Mouse (Mus musculus) liver, embryonic 11.5 days (tissue): ENCODE results near the gene Sapcd1. TPM values are rescaled to one million over a fixed set of nuclear protein-coding genes. Genes with fewer than 3 reads are reported as not detected.

Source experiments
- ATAC-seq: fragments of 200-750 bp; cut with Nextera tagmentation; replicated peaks from 2 replicates; pipeline ENCODE4 v1.8.0; 2017; ENCODE audit warnings: moderate number of reproducible peaks, mild to moderate bottlenecking, moderate TSS enrichment, moderate library complexity; ENCODE audit not compliant: low FRiP score
- DNase-seq: peaks from one replicate; pipeline ENCODE4 v3.0.0-alpha.2; 2017; ENCODE audit warnings: low spot score
- H3K27ac ChIP-seq: fragments of 300-500 bp; sonication (generic); 2 replicates; pipeline ENCODE4 v1.5.1; 2014; ENCODE audit warnings: mild to moderate bottlenecking, low read depth, low read length, control low read depth
- H3K27me3 ChIP-seq: fragments of 300-500 bp; sonication (generic); replicated peaks from 2 replicates; pipeline ENCODE4 v1.6.1; 2014; ENCODE audit warnings: low read length, mixed read lengths; ENCODE audit not compliant: control insufficient read depth, insufficient read depth
- H3K36me3 ChIP-seq: fragments of 300-500 bp; sonication (generic); 2 replicates; pipeline ENCODE4 v1.6.1; 2014; ENCODE audit warnings: mild to moderate bottlenecking, low read length, moderate library complexity, mixed read lengths; ENCODE audit not compliant: control insufficient read depth, insufficient read depth
- H3K4me1 ChIP-seq: fragments of 300-500 bp; sonication (generic); replicated peaks from 2 replicates; pipeline ENCODE4 v1.6.1; 2014; ENCODE audit warnings: low read length, mixed read lengths; ENCODE audit not compliant: control insufficient read depth, insufficient read depth
- H3K4me2 ChIP-seq: fragments of 300-500 bp; sonication (generic); 2 replicates; pipeline ENCODE4 v1.6.1; 2014; ENCODE audit warnings: mild to moderate bottlenecking, control low read depth, moderate library complexity
- H3K4me3 ChIP-seq: fragments of 300-500 bp; sonication (generic); 2 replicates; pipeline ENCODE4 v1.5.1; 2014; ENCODE audit warnings: low read depth, low read length, control low read depth
- H3K9ac ChIP-seq: fragments of 300-500 bp; sonication (generic); 2 replicates; pipeline ENCODE4 v1.6.1; 2014; ENCODE audit warnings: low read depth, low read length, control low read depth
- H3K9me3 ChIP-seq: fragments of 300-500 bp; sonication (generic); 2 replicates; pipeline ENCODE4 v1.6.1; 2016; ENCODE audit warnings: low read length, inconsistent platforms, mixed read lengths; ENCODE audit not compliant: control insufficient read depth
- WGBS: fragments of 180-500 bp; shearing (Covaris S2); extraction: QIAGEN DNeasy Blood & Tissue Kit; methylation state at CpG from one replicate; pipeline ENCODE4 v1.1.7; 2014; 5-methylcytosine and 5-hydroxymethylcytosine counted together
- polyA plus RNA-seq: library from polyadenylated mRNA; unstranded; fragments of >200 nt; fragmentation: Nextera tagmentation; extraction: Ambion mirVana; gene quantifications from 2 replicates; pipeline ENCODE4 v1.2.1, GENCODE M21; 2014

Gene Sapcd1
- polyA plus RNA-seq, 1 experiment from 2014 or later = 8.5 TPM

- H3K9ac ChIP-seq = no peak overlapping the region
Observed at GRCm38 (mm10) chr17:35024691-35025488, 2.9 kb downstream of the Sapcd1 start.

GRCm38 (mm10) chr17:35024261-35024660 lies 3.6 kb downstream of the Sapcd1 start:
- DNase-seq (no peak), ATAC-seq (no peak)
- Histone ChIP-seq H3K4me1 (peaks cover 55% of the 10 kb centered on the region), H3K9me3 (no peaks in the 10 kb centered on the region), H3K27ac (no peak overlapping the region), H3K9ac (no peak overlapping the region), H3K27me3 (no peaks in the 10 kb centered on the region), H3K4me2 (no peak overlapping the region), H3K4me3 (no peak overlapping the region), H3K36me3 (no peaks in the 10 kb centered on the region)
- 54% methylated on average over 13 of the region's 13 CpGs for WGBS

More at GRCm38 (mm10) chr17:35024691-35025488, 2.9 kb downstream of the Sapcd1 start:
- Histone ChIP-seq H3K4me3 (no peak overlapping the region), H3K4me1 (peaks cover 62% of the 10 kb centered on the region), H3K27me3 (no peaks in the 10 kb centered on the region), H3K4me2 (no peak overlapping the region), H3K27ac (no peak overlapping the region), H3K36me3 (no peaks in the 10 kb centered on the region), H3K9me3 (no peaks in the 10 kb centered on the region)
- WGBS = 60% methylated on average over 8 of the region's 10 CpGs
- DNase-seq (no peak), ATAC-seq (no peak)

DNA sequence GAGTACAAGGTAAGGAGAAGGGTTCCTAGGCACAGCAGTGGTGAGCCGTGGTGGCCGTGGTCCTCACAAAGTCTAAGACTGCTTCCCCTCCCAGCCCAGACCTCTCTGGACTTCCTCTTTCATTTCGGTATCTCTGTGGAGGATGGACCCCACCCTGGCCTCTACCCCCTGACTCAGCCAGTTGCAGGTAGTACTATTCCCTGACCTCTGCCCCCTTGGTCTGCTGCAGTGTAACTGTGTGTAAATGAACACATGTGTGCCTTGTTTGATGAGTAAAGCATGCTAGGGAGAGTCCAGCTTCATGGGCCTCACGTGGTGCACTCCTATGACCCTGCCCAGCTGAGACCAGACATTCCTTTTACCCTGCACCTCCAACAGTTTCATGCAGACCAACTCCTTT lies 4.1 kb downstream of the Sapcd1 start:
- no peak overlapping the region for H3K4me3 ChIP-seq
- H3K4me1 ChIP-seq = peaks cover 55% of the 10 kb centered on the region
- DNase-seq (no peak), ATAC-seq (no peak)
- WGBS = 36% methylated on average over 4 of the region's 4 CpGs
- no peak overlapping the region for H3K9ac ChIP-seq
- H3K4me2 ChIP-seq = peak overlapping the region; percentile 12; the same call in 1 of the 2 replicates
- no peaks in the 10 kb centered on the region for H3K36me3 ChIP-seq
- no peaks in the 10 kb centered on the region for H3K27me3 ChIP-seq
- H3K9me3 ChIP-seq = no peaks in the 10 kb centered on the region
- H3K27ac ChIP-seq = peak overlapping the region; percentile 41; the same call in 1 of the 2 replicates

DNA sequence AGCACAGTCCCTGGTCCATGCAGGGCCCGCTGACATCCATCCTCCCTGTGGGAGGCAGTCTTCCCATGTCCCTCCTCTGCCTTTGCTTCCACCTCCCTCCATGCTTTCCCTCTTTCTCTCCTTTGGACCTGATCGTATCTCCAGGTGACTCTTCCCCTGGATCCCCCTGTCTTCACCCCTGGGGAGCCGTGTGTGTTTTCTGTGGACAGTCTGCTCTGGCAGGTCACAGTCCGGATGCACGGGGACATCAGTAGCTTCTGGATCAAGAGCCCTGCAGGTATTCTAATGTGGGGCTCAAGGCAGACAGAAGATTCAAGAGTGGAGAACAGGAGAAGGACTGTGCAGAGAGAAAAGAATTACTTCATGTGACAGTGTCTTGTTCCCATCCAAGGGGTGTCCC lies 4.6 kb downstream of the Sapcd1 start:
- Histone ChIP-seq H3K4me1 (peaks cover 53% of the 10 kb centered on the region), H3K27me3 (no peaks in the 10 kb centered on the region), H3K9me3 (no peaks in the 10 kb centered on the region), H3K4me2 (peak overlapping the region; percentile 12; the same call in 1 of the 2 replicates), H3K36me3 (no peaks in the 10 kb centered on the region), H3K4me3 (no peak overlapping the region), H3K27ac (peak overlapping the region; percentile 41; the same call in 1 of the 2 replicates), H3K9ac (no peak overlapping the region)
- 83% methylated on average over 5 of the region's 5 CpGs for WGBS
- ATAC-seq = no peak
- DNase-seq = no peak

DNA sequence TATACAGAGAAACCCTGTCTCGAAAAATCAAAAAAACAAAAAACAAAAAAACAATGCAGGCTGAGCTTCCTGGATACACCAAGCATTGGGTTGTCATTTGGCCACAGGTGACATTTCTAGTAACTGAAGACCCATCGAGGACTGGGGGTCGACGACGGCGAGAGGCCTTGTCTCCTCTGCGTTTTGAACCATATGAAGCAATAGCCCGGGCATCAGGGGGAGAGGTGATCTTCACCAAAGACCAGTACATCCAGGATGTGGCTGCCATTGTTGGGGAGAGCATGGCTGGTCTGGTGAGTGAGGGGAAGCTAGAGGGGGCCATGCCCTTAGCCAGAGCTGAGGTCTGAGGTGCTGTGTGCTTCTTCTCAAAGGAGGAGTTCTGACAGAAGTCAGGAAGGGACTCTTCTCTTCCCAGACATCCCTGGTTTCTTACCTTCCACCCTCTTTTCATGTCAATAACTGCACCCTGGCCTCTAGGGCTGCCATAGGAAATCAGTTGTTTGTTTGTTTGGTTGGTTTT lies 5.2 kb downstream of the Sapcd1 start:
- DNase-seq = peak; percentile 36
- H3K36me3 ChIP-seq = no peaks in the 10 kb centered on the region
- no peak overlapping the region for H3K9ac ChIP-seq
- H3K4me2 ChIP-seq = no peak overlapping the region; the same call in 1 of the 2 replicates
- H3K27me3 ChIP-seq = no peaks in the 10 kb centered on the region
- peak overlapping the region; percentile 69 for H3K27ac ChIP-seq
- H3K4me3 ChIP-seq = no peak overlapping the region
- ATAC-seq = no peak
- H3K4me1 ChIP-seq = peaks cover 47% of the 10 kb centered on the region
- no peaks in the 10 kb centered on the region for H3K9me3 ChIP-seq
- 77% methylated on average over 8 of the region's 8 CpGs for WGBS

GRCm38 (mm10) chr17:35021842-35022477 lies 5.9 kb downstream of the Sapcd1 start:
- H3K4me1 ChIP-seq = peaks cover 42% of the 10 kb centered on the region
- H3K4me3 ChIP-seq = no peak overlapping the region
- H3K36me3 ChIP-seq = no peaks in the 10 kb centered on the region
- H3K4me2 ChIP-seq = peak overlapping the region; percentile 57
- H3K27ac ChIP-seq = peak overlapping the region; percentile 66
- 10% methylated on average over 6 of the region's 6 CpGs for whole genome bisulfite sequencing
- H3K9ac ChIP-seq = no peak overlapping the region
- H3K9me3 ChIP-seq = no peaks in the 10 kb centered on the region
- peak; percentile 65 for DNase-seq
- no peaks in the 10 kb centered on the region for H3K27me3 ChIP-seq
- ATAC-seq = peak; percentile 89

DNA sequence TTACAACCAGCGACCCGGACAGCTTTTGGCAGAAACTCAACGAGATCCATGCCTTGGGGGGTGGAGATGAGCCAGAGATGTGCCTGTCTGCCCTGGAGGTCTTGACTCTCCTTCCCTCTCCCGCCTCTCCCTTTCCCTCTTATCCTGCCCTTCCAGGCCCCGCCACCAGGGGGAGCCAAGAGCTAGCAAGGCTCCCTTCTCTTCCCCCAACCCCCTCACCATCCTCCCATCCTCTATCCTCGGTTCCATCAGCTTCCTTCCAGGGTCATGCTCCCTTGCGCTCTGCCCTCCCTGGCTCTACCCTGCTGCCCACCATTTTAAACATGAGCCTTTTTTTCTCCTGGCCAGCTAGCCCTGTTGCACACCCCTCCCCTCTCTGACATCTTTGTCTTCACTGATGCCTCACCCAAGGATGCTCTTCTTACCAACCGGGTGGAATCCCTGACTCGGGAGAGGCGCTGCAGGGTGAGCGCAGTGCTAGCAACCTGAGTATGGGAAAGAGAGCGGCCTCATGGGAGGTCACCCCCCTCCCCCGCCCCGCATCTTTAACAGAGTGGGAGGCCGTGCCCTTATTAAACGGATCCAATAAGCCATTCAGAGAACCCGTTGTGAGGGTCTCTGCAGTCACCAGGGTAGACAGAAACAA lies 6.5 kb downstream of the Sapcd1 start:
- Histone ChIP-seq H3K9me3 (no peaks in the 10 kb centered on the region), H3K27me3 (no peaks in the 10 kb centered on the region), H3K27ac (peak overlapping the region; percentile 53), H3K4me3 (peak overlapping the region; percentile 7), H3K36me3 (peaks cover 6% of the 10 kb centered on the region), H3K9ac (no peak overlapping the region), H3K4me2 (peak overlapping the region; percentile 57), H3K4me1 (peaks cover 40% of the 10 kb centered on the region)
- 6% methylated on average over 17 of the region's 17 CpGs for WGBS
- DNase-seq (peak; percentile 87), ATAC-seq (peak; percentile 29)

DNA sequence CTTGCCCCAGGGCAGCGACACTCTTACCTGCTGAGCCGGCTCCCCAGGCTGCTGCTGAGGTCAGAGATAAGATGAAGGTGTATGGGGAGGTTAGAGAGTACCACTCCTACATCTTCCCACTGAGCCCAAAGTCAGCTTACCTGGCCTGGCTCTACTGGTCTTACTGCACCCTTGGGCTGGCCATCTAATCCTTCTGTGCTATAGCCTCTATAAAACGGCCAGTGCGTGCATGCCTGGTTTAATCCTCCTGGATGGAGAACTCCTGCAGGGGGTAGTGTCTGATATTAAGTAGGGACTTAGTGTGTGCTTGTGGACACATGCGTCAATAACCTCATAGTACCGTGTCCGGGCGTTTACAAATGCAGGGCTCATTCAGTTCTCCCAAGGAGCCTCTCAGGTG lies 7.3 kb downstream of the Sapcd1 start:
- ATAC-seq (no peak), DNase-seq (peak; percentile 32)
- Histone ChIP-seq H3K36me3 (peaks cover 14% of the 10 kb centered on the region), H3K27ac (no peak overlapping the region), H3K4me2 (no peak overlapping the region), H3K4me3 (no peak overlapping the region), H3K9me3 (no peaks in the 10 kb centered on the region), H3K27me3 (no peaks in the 10 kb centered on the region), H3K4me1 (peaks cover 41% of the 10 kb centered on the region), H3K9ac (no peak overlapping the region)
- 85% methylated on average over 8 of the region's 8 CpGs for WGBS
